Mouse (Mus musculus) stomach, embryonic 16.5 days (tissue): Measurements from ENCODE around the gene Khnyn. TPM values are rescaled to one million over a fixed set of nuclear protein-coding genes. Genes with fewer than 3 reads are reported as not detected.

Source experiments
- ATAC-seq: fragments of 200-750 bp; cut with Nextera tagmentation; 2 replicates; pipeline ENCODE4 v1.8.0; 2017; ENCODE audit warnings: moderate number of reproducible peaks, moderate TSS enrichment; ENCODE audit not compliant: insufficient read depth, low FRiP score
- H3K27ac ChIP-seq: fragments of 300-500 bp; sonication (generic); 2 replicates; pipeline ENCODE4 v1.5.1; 2014; ENCODE audit warnings: low read length
- H3K27me3 ChIP-seq: fragments of 300-500 bp; sonication (generic); 2 replicates; pipeline ENCODE4 v1.6.1; 2014; ENCODE audit warnings: low read length, control low read depth, mixed read lengths; ENCODE audit not compliant: control insufficient read depth, insufficient read depth
- H3K36me3 ChIP-seq: fragments of 300-500 bp; sonication (generic); 2 replicates; pipeline ENCODE4 v1.6.1; 2014; ENCODE audit warnings: low read length; ENCODE audit not compliant: control insufficient read depth, insufficient read depth
- H3K4me1 ChIP-seq: fragments of 300-500 bp; sonication (generic); 2 replicates; pipeline ENCODE4 v1.6.1; 2014; ENCODE audit warnings: low read length, control low read depth, mixed read lengths; ENCODE audit not compliant: control insufficient read depth, insufficient read depth
- H3K4me2 ChIP-seq: fragments of 300-500 bp; sonication (generic); 2 replicates; pipeline ENCODE4 v1.6.1; 2014; ENCODE audit warnings: low read depth, low read length, mixed read lengths
- H3K4me3 ChIP-seq: fragments of 300-500 bp; sonication (generic); replicated peaks from 2 replicates; pipeline ENCODE4 v1.5.1; 2014; ENCODE audit warnings: mild to moderate bottlenecking, low read length
- H3K9ac ChIP-seq: fragments of 300-500 bp; sonication (generic); 2 replicates; pipeline ENCODE4 v1.6.1; 2014; ENCODE audit warnings: low read length
- H3K9me3 ChIP-seq: fragments of 300-500 bp; sonication (generic); replicated peaks from 2 replicates; pipeline ENCODE4 v1.6.1; 2016; ENCODE audit warnings: low read length, control low read depth; ENCODE audit not compliant: control insufficient read depth
- WGBS: fragments of 180-500 bp; shearing (Covaris S2); extraction: QIAGEN DNeasy Blood & Tissue Kit; methylation state at CpG from one replicate; pipeline ENCODE4 v1.1.7; 2014; 5-methylcytosine and 5-hydroxymethylcytosine counted together
- polyA plus RNA-seq: library from polyadenylated mRNA; unstranded; fragments of >200 nt; fragmentation: Nextera tagmentation; extraction: Ambion mirVana; gene quantifications from 2 replicates; pipeline ENCODE4 v1.2.1, GENCODE M21; 2015

Gene Khnyn
- polyA plus RNA-seq, 1 experiment from 2014 or later = 18.5 TPM

DNA sequence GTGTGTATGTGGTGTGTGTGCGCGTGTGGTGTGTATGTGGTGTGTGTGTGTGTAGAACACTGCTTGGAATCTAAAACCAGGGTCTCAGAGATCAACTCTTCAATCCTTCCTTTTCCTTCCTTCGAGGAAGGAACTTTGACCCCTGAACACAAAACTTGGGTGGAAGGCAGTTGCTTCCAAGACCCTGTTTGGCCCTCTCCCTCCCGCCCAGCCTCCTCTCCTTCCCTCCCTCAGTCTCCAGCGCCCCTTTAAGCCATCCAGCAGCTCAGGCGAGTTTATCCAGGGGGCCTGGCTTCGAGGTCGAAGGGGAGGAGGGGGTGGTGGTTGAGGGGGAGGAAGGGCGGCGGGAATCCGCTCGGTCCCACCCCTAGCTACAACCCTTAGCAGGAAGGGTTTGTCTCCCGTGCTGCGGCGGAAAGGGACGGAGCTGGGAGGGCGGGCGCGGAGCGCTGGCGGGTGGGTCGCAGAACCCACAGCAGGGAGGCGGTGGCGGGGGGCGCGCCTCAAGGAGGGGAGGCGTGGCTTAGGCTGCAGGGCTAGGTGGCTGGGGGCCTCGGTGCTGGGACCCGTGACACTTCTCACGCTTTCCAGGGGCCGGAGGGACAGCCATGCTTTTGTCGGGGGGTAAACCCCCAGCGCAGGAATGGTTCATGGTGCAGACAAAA is 31.0 kb upstream of the Khnyn start, which contains the start of gene Nynrin:
Gene Nynrin (plus strand): TSS at position 390 of the 665 bp plus-strand sequence.
- no peaks in the 10 kb centered on the region for H3K9me3 ChIP-seq
- peak within 1 kb of the TSS; percentile 97 for H3K27ac ChIP-seq
- peak within 1 kb of the TSS; percentile 83 for H3K9ac ChIP-seq
- no peaks in the 10 kb centered on the region for H3K27me3 ChIP-seq
- H3K4me2 ChIP-seq = peak within 1 kb of the TSS; percentile 71
- peaks cover 4% of the 10 kb centered on the region; the same call in 1 of the 2 replicates for H3K36me3 ChIP-seq
- under 1% methylated on average over 33 of the region's 33 CpGs for WGBS
- H3K4me1 ChIP-seq = peaks cover 43% of the 10 kb centered on the region
- peak within 1 kb of the TSS; percentile 73 for H3K4me3 ChIP-seq
- ATAC-seq = peak; percentile 93

DNA sequence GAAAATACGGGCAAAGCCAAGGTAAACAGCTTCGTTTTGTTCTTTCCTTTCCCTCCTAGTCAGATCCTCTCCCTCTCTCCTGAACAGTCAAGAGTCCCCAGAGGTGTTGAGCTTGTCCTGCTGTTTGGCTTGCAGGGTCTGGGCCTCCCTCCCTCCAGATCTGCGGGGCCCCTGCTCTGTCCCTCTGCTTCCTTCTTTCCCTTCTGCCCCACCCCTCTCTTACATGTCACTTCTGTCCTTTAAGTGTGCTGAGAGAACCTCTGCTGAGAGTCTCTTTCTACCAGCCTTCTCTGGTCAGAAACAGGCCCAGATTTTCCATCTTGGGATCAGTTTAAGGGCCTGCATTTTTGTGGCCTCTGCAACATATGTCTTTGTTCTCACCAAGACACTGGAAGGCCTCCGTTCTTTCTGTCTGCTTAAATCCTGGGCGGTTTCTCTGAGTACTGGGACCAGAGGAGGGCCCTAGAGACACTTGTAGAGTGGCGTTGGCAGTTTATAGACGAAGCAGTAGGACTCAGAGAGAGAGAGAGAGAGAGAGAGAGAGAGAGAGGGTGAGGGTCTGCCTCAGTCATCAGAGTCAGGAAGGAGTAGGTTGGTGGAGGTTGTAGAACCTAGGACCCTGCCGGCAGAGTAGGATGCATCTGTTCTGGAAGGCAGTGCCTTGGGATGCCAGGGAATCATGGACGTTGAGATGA is 30.2 kb upstream of the Khnyn start:
- peak; percentile 0; the same call in 1 of the 2 replicates for ATAC-seq
- Histone ChIP-seq H3K36me3 (peaks cover 4% of the 10 kb centered on the region; the same call in 1 of the 2 replicates), H3K4me2 (peak overlapping the region; percentile 71), H3K27ac (peak overlapping the region; percentile 97), H3K9me3 (no peaks in the 10 kb centered on the region), H3K27me3 (no peaks in the 10 kb centered on the region), H3K9ac (peak overlapping the region; percentile 83), H3K4me1 (peaks cover 47% of the 10 kb centered on the region), H3K4me3 (peak overlapping the region; percentile 73)
- 2% methylated on average over 9 of the region's 9 CpGs for WGBS

DNA sequence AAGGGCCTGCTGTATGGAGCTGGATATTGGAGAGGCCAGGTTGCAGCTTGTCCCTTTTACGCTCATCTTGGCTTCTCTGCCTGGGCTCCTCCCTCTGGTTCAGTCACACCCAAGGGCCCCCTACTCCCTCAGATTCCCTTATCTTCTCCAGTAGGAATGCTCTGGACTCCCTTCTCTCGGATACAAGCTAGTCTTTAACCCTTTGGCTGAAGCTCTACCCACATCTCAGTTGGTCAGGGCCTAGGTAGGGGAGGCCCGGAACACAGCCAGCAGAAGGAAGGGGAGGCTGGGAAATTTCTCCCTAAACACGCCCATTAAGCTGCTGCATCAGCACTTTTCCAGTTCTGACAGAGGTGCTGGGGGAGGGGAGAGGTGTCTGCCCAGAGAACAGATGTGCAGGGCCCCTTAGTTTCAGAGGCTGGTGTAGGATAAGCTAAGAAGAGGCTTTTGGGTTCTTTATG is 29.6 kb upstream of the Khnyn start:
- Histone ChIP-seq H3K4me2 (peak overlapping the region; percentile 71), H3K27ac (peak overlapping the region; percentile 97), H3K4me3 (peak overlapping the region; percentile 73), H3K36me3 (peaks cover 4% of the 10 kb centered on the region; the same call in 1 of the 2 replicates), H3K4me1 (peaks cover 47% of the 10 kb centered on the region), H3K9me3 (no peaks in the 10 kb centered on the region), H3K9ac (peak overlapping the region; percentile 83), H3K27me3 (no peaks in the 10 kb centered on the region)
- peak; percentile 35; the same call in 1 of the 2 replicates for ATAC-seq
- under 1% methylated on average over 4 of the region's 4 CpGs for WGBS

DNA sequence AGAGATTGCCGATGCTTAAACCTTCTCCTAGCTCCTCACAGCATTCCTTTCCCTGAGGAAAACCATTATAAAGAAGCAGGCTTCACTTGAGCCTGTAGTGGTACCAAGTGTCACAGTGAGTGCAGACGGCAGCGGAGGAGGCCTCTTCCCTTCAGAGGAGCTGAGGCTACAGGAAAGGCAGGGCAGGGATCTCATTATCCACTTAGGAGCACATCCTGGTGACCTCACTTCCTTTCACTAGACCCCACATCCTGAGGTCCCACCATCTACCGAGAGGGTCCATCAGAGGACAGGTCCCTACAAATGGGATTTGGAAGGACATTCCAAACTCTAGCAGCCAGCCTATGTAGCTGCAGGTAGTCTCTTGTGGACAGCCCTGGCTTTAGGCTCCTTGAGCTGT is 27.2 kb upstream of the Khnyn start:
- no peaks in the 10 kb centered on the region for H3K27me3 ChIP-seq
- H3K36me3 ChIP-seq = peaks cover 4% of the 10 kb centered on the region; the same call in 1 of the 2 replicates
- no peak overlapping the region for H3K27ac ChIP-seq
- 39% methylated on average over 4 of the region's 4 CpGs for WGBS
- no peak for ATAC-seq
- peaks cover 48% of the 10 kb centered on the region for H3K4me1 ChIP-seq
- no peaks in the 10 kb centered on the region for H3K9me3 ChIP-seq
- H3K4me3 ChIP-seq = 0 out of 2 replicates have a peak overlapping the region, but pooled peaks have one; percentile 1
- peak overlapping the region; percentile 4; the same call in 1 of the 2 replicates for H3K4me2 ChIP-seq
- peak overlapping the region; percentile 36 for H3K9ac ChIP-seq

DNA sequence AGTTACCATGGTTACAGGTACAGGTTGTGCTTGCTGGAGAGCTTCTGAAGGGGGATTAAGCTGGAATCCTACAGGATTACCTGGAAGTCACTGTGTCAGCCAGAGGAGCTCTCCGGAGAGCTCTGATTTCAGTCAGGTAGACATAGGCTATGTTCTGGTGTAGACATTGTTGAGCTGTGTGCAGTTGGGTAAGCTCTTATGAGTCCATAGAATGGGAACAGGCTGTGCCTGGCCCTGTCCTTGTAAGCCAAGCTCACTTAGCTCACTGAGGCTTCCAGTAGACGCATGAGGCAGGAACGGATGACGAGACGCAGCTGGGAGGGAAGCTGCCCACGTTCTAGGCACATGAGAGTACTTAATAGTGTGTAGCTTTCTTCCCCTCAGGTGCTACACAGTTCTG is 22.6 kb upstream of the Khnyn start:
- H3K9ac ChIP-seq = peak overlapping the region; percentile 17
- no peak overlapping the region for H3K27ac ChIP-seq
- ATAC-seq = no peak
- no peak overlapping the region for H3K4me3 ChIP-seq
- H3K36me3 ChIP-seq = peaks cover 15% of the 10 kb centered on the region; the same call in 1 of the 2 replicates
- no peak overlapping the region for H3K4me2 ChIP-seq
- peaks cover 32% of the 10 kb centered on the region for H3K4me1 ChIP-seq
- no peaks in the 10 kb centered on the region for H3K27me3 ChIP-seq
- no peaks in the 10 kb centered on the region for H3K9me3 ChIP-seq
- 49% methylated on average over 6 of the region's 6 CpGs for WGBS

DNA sequence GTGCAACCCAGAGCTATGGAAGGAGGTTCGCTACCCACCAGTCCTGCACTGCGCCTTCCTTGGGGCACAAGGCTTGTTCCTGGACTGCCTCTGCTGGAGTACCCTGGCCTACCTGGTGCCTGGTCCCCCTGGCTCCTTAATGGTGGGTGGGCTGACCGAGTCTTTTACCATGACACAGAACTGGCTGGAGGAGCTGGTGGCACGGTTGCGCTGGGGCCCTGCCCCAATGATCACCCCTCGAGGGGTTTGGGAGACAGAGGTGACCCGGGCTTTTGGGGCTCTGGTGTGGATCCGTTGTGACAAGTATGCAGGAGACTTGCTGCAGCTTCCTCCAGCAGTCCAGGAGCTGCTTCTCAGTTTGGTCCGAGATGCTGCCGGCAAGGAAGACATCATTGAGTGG is 21.8 kb upstream of the Khnyn start:
- no peaks in the 10 kb centered on the region for H3K9me3 ChIP-seq
- no peak overlapping the region for H3K27ac ChIP-seq
- H3K36me3 ChIP-seq = peaks cover 12% of the 10 kb centered on the region; the same call in 1 of the 2 replicates
- peaks cover 27% of the 10 kb centered on the region for H3K4me1 ChIP-seq
- H3K4me3 ChIP-seq = no peak overlapping the region
- H3K27me3 ChIP-seq = no peaks in the 10 kb centered on the region
- 89% methylated on average over 10 of the region's 10 CpGs for WGBS
- no peak for ATAC-seq
- H3K9ac ChIP-seq = no peak overlapping the region
- no peak overlapping the region for H3K4me2 ChIP-seq

DNA sequence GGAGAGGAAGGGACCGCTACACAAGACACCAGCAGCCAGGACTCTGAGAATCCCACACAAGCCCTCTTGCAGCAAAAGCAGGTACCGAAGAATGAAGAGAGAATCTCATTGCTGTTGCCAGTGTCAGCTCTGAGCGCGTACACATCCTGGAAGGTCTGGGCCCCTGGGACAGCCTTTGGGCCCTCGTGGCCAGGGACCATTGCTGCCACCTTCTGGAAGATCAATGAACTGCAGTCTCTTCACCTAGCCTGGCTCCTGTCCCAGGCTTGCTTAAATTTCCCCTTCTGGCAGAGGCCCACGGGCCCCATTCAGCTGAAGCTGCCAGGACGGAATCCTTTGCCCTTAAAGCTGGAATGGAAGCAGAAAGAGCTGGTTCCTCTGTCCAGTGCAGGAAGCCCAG is 21.0 kb upstream of the Khnyn start:
- H3K27me3 ChIP-seq = no peaks in the 10 kb centered on the region
- H3K36me3 ChIP-seq = peaks cover 18% of the 10 kb centered on the region; the same call in 1 of the 2 replicates
- H3K4me1 ChIP-seq = peaks cover 25% of the 10 kb centered on the region
- peak; percentile 81 for ATAC-seq
- H3K9ac ChIP-seq = no peak overlapping the region
- H3K27ac ChIP-seq = no peak overlapping the region
- no peaks in the 10 kb centered on the region for H3K9me3 ChIP-seq
- no peak overlapping the region for H3K4me2 ChIP-seq
- H3K4me3 ChIP-seq = no peak overlapping the region
- 22% methylated on average over 7 of the region's 7 CpGs for WGBS

DNA sequence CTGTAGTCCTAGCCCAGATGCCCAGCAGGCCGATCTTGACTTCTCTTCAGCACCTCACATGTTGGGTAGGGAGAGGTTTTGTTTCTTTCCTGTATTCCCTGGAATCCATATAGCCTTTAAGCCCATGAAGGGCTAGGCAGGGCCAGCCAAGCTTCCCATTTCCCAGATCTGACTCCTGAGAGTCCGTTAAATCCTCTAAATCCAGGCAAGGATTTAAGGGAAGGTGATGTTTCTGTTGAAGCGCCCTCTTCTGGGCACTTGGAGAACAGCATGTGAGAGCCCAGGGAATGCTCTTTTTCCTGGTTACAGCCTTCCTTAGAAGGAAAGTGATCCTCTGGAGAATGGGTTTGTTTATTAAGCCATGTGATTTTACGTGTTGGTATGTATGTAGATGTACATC is 17.8 kb upstream of the Khnyn start:
- ATAC-seq = no peak
- Histone ChIP-seq H3K9ac (no peak overlapping the region), H3K9me3 (no peaks in the 10 kb centered on the region), H3K4me3 (no peak overlapping the region), H3K27me3 (no peaks in the 10 kb centered on the region), H3K4me2 (no peak overlapping the region), H3K27ac (no peak overlapping the region), H3K36me3 (peaks cover 36% of the 10 kb centered on the region; the same call in 1 of the 2 replicates), H3K4me1 (peaks cover 15% of the 10 kb centered on the region; the same call in 1 of the 2 replicates)
- WGBS = 34% methylated on average over 4 of the region's 4 CpGs
